Mouse (Mus musculus) small intestine, adult 2 months (tissue): Measurements from ENCODE around the gene Efcab5.

ENCODE experiments used
- CTCF ChIP-seq: fragments of 200-500 bp; IDR thresholded peaks from 2 replicates; pipeline ENCODE4 v1.5.1; 2012; ENCODE audit warnings: low read depth, mild to moderate bottlenecking, control low read depth, inconsistent platforms, low read length, moderate library complexity, mixed read lengths; ENCODE audit not compliant: insufficient replicate concordance, insufficient read length; ENCODE audit errors: extremely low read depth
- POLR2A ChIP-seq: fragments of 200-500 bp; IDR thresholded peaks from 2 replicates; pipeline ENCODE4 v1.6.1; 2012; ENCODE audit warnings: low read depth, mild to moderate bottlenecking, control low read depth, inconsistent platforms, low read length, moderate library complexity

GRCm38 (mm10) chr11:77070721-77071120 lies 118.0 kb downstream of the Efcab5 start:
- TF ChIP-seq POLR2A (no peak), CTCF (peak; percentile 30; the same call in 1 of the 2 replicates)
